Mouse (Mus musculus): ENCODE measurements around the gene Lgi1. TPM values are rescaled to one million over a fixed set of nuclear protein-coding genes. Genes with fewer than 3 reads are reported as not detected.

The Lgi1 gene
- 0.03 and 0.12 TPM in 2 replicates for polyA plus RNA-seq (2015; fragmentation: Nextera tagmentation; extraction: Ambion mirVana)

DNA sequence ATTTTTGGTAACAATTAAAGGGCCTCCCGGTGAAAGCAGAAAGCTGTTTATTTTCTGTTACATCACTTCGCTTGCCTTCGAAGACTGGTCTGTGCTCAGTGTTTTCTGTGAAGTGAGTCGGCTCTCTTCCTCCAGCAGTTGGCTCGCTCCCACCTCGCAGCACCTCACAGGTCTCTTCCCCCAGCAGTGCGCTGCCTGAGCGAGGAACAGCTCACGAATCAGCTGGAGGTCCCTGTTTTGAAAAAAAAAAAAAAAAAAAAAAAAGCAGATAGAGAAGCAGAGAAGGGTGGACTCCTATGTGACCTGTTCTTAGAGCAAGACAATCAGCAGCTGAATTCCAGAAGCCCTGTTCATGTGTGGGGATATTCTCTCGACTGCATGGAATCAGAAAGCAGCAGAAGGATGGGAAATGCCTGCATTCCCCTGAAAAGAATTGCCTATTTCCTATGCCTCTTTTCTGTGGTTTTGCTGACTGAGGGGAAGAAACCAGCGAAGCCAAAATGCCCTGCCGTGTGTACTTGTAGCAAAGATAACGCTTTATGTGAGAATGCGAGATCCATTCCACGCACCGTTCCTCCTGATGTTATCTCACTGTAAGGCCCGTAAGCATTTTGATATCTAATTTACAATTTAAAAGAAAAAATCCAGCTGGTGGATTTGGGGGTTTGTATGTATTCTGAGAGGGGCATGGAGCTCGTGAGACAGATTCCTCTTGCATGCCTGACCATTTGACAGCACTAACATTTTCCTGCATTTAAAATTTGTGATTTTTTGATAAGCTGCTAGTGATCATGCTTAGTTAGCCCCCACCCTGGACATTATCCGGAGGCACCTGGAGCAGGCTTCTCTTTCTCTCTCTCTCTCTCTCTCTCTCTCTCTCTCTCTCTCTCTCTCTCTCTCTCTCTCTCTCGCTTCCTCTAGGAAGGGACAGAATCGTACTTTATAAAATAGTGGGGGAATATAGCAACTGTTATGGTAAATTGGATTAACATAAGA lies at the start of gene Lgi1:
Gene Lgi1 (plus strand): TSS at position 32 of the 996 bp plus-strand sequence.
- H3K4me3 ChIP-seq (replicated peaks) = no peak within 1 kb of the TSS
- no peak within 1 kb of the TSS for H3K27ac ChIP-seq (replicated peaks)
- ATAC-seq (ENCODE audit: insufficient read depth) = no peak
- H3K27me3 ChIP-seq = peaks cover 26% of the 10 kb centered on the region
- H3K4me1 ChIP-seq (replicated peaks) = no peaks in the 10 kb centered on the region
- no peaks in the 10 kb centered on the region for H3K36me3 ChIP-seq (replicated peaks)
- H3K9ac ChIP-seq = no peak within 1 kb of the TSS
- 10% methylated on average over 21 of the region's 21 CpGs for WGBS (ENCODE audit: insufficient replicate concordance)
- H3K9me3 ChIP-seq (replicated peaks) = no peaks in the 10 kb centered on the region
- no peak within 1 kb of the TSS for H3K4me2 ChIP-seq

DNA sequence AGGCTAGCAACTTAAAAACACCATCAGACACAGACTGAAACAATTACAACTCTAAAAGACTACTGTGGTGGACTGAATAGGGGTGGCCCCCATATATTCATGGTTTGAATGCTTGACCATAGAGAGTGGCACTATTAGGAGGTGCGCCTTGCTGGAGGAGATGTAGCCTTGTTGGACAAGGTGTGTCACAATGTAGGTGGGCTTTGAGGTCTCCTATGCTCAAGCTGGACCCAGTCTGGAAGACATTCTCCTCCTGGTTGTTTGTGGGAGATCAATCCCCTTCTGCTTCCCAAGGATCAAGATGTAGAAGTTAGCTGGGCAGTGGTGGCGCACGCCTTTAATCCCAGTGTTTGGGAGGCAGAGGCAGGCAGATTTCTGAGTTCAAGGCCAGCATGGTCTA lies 46.6 kb upstream of the Lgi1 start:
- Histone ChIP-seq H3K9ac (no peak overlapping the region), H3K9me3 (replicated peaks) (no peaks in the 10 kb centered on the region), H3K27me3 (no peaks in the 10 kb centered on the region), H3K4me1 (replicated peaks) (0 out of 2 replicates have a peak, but pooled peaks cover 1% of the 10 kb centered on the region), H3K27ac (replicated peaks) (no peak overlapping the region), H3K36me3 (replicated peaks) (peaks cover 15% of the 10 kb centered on the region; the same call in 1 of the 2 replicates), H3K4me3 (replicated peaks) (no peak overlapping the region), H3K4me2 (no peak overlapping the region)
- no peak for ATAC-seq (ENCODE audit: insufficient read depth)
- WGBS (ENCODE audit: insufficient replicate concordance) = 92% methylated on average over 3 of the region's 3 CpGs

DNA sequence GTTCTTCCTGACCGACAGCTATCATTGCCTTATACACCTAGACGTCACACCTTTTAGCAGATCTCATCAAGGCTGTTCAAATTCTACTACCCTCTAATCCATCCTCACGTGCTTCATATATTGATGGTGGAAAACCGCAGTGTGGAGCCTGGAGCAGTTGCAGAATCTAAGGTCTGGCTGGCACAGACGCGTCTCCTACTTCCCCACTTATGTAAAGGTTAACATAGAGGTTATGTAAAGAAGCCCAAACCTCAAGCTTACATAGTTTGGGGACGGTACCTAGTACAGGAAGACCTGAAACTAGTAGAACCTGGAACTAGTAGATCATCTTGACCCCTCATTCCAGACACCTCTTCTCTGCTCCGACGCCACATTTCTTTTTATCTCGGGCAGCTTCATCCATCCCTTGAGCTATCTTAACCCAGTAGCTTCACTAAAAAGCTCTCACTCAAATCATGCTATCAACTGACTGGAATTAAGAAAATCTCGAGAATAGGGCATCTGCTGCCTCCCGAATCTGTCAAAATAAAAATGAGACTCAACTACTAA lies 40.9 kb upstream of the Lgi1 start:
- Histone ChIP-seq H3K4me1 (replicated peaks) (peaks cover 22% of the 10 kb centered on the region), H3K4me2 (peak overlapping the region; percentile 79), H3K27ac (replicated peaks) (peak overlapping the region; percentile 76), H3K36me3 (replicated peaks) (0 out of 2 replicates have a peak, but pooled peaks cover under 1% of the 10 kb centered on the region), H3K9ac (peak overlapping the region; percentile 72), H3K9me3 (replicated peaks) (no peaks in the 10 kb centered on the region), H3K27me3 (no peaks in the 10 kb centered on the region), H3K4me3 (replicated peaks) (peak overlapping the region; percentile 79)
- WGBS (ENCODE audit: insufficient replicate concordance) = 7% methylated on average over 12 of the region's 12 CpGs
- ATAC-seq (ENCODE audit: insufficient read depth) = peak; percentile 30

DNA sequence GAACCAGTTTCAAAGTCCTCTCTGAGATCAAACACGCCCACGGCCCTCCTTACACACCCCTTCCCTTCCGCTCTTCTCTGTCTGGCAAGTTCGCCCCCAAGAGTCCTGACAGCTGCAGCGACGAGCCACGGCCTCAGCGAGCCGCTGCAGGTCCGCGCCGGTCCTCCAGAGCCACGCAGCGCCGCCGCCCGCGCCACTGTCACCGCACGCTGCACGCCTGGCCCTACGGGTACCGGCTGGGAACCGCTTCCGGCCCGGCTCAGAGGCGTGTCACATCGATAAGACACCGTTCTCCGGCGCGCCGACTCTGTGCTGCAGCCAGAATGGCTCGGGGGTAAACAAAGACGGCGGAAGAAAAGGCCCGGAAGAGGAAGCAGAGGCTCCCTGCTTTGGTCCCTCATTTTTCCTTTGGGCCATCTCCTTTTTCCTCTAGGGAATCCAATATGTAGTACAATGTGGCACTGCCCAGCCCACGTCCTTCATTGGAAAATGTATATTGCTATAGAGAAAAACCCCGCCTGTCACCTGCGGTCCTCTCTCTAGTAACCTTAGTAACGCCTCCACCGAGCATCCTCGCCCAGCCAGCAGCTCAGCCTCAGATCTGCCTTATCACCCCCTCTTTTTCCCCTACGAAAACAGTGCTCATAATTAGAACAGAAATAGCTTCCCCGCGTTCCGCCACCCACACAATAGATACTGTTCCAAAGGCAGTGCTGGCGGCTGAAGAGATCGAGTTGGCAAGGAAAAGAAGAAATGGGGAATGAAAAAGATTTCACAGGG lies 40.2 kb upstream of the Lgi1 start, which contains the start of gene Fra10ac1:
Gene Fra10ac1 (minus strand): TSS at position 252 of the 780 bp plus-strand sequence.
- Histone ChIP-seq H3K9me3 (replicated peaks) (no peaks in the 10 kb centered on the region), H3K4me1 (replicated peaks) (peaks cover 22% of the 10 kb centered on the region), H3K9ac (peak within 1 kb of the TSS; percentile 72), H3K27ac (replicated peaks) (peak within 1 kb of the TSS; percentile 76), H3K36me3 (replicated peaks) (no peaks in the 10 kb centered on the region), H3K4me2 (peak within 1 kb of the TSS; percentile 79), H3K4me3 (replicated peaks) (peak within 1 kb of the TSS; percentile 79), H3K27me3 (no peaks in the 10 kb centered on the region)
- peak; percentile 98 for ATAC-seq (ENCODE audit: insufficient read depth)
- WGBS (ENCODE audit: insufficient replicate concordance) = under 1% methylated on average over 49 of the region's 49 CpGs

DNA sequence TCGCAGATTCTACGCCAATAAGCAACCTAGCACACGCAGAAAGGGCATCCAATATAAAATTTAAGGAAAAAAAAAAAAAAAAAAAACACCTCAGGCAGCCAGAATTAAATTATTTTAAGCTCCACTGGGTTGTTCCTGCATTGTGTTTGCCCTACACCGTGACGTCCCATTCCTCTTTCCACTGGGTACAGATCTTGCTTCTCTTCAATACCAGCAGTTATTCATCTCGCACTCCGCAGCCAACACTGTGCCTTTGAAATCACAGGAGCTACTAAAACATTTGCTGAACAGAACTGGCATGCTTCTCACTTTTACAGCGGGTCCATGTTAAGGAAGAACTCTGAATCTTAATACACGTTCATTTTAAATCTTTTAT lies 39.7 kb upstream of the Lgi1 start:
- Histone ChIP-seq H3K27ac (replicated peaks) (no peak overlapping the region), H3K4me3 (replicated peaks) (peak overlapping the region; percentile 79)
- ATAC-seq (ENCODE audit: insufficient read depth) = no peak

DNA sequence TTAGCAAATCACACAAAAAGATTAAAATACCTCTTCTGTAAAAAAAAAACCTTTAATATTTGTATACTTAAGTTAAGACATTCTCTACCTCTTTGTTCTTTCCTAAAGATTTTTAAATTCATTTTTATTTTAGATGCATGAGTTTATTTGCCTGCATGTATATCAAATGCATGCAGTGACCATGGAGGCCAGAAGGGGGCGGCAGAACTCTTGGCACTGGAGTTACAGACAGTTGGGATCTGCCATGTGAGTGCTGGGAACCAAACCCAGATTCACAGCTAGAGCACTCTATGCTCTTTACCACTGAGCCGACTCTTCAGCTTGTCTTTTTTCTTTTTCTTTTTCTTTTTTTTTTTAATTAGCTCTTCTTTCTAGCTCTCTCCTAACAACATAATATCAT lies 35.6 kb upstream of the Lgi1 start:
- H3K27me3 ChIP-seq = no peaks in the 10 kb centered on the region
- no peak overlapping the region for H3K9ac ChIP-seq
- no peaks in the 10 kb centered on the region for H3K36me3 ChIP-seq (replicated peaks)
- ATAC-seq (ENCODE audit: insufficient read depth) = no peak
- no peak overlapping the region for H3K27ac ChIP-seq (replicated peaks)
- no peak overlapping the region for H3K4me3 ChIP-seq (replicated peaks)
- H3K4me1 ChIP-seq (replicated peaks) = peaks cover 10% of the 10 kb centered on the region
- 40% methylated on average over 2 of the region's 2 CpGs for WGBS (ENCODE audit: insufficient replicate concordance)
- no peak overlapping the region for H3K4me2 ChIP-seq
- no peaks in the 10 kb centered on the region for H3K9me3 ChIP-seq (replicated peaks)

More for the DNA sequence above, 39.7 kb upstream of the Lgi1 start:
- H3K4me2 ChIP-seq = peak overlapping the region; percentile 79
- no peak overlapping the region for H3K9ac ChIP-seq
- H3K4me1 ChIP-seq (replicated peaks) = peaks cover 22% of the 10 kb centered on the region
- no peaks in the 10 kb centered on the region for H3K9me3 ChIP-seq (replicated peaks)
- no peaks in the 10 kb centered on the region for H3K36me3 ChIP-seq (replicated peaks)
- WGBS (ENCODE audit: insufficient replicate concordance) = 18% methylated on average over 9 of the region's 9 CpGs
- no peaks in the 10 kb centered on the region for H3K27me3 ChIP-seq

DNA sequence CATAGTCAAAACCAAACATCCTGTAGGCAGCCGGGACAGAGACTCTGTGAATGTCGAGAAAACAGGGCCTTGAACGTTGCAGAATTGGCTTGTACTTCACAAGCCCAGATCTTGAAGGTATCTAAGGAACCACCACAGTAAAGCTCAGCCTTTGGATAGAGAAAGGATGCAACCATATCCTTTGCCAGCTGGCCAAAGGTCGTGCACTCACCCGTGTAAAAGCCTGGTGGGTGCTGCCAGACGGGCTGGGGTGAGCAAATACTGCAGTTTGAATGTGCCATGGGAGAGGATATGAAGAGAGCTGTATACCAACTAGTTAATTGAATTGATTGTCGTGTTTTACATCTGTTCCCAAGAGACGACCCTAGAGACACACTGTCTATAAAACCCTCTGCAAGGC lies 32.2 kb upstream of the Lgi1 start:
- H3K4me1 ChIP-seq (replicated peaks) = no peaks in the 10 kb centered on the region
- H3K4me3 ChIP-seq (replicated peaks) = no peak overlapping the region
- no peak overlapping the region for H3K9ac ChIP-seq
- ATAC-seq (ENCODE audit: insufficient read depth) = no peak
- H3K4me2 ChIP-seq = no peak overlapping the region
- H3K27me3 ChIP-seq = no peaks in the 10 kb centered on the region
- H3K9me3 ChIP-seq (replicated peaks) = no peaks in the 10 kb centered on the region
- H3K36me3 ChIP-seq (replicated peaks) = no peaks in the 10 kb centered on the region
- 43% methylated on average over 8 of the region's 8 CpGs for WGBS (ENCODE audit: insufficient replicate concordance)
- no peak overlapping the region for H3K27ac ChIP-seq (replicated peaks)

DNA sequence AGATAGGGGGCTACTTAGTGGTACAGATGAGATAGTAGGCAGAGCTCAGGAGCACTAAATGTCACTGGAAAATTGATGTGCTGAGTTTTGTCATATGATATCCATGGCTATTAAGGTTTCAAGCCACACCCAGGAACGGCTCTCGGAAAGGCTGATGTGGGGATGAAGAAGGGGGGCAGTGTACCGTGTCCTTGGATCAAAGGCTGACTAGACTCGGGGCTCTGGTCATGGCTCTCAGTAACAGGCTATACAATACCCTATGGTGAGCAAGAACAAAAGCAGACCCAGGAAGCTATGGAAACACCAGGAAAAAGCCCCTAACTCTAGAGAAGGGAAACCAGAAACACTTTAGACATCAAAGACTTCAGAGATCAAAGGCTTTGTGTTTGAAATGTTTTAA lies 31.8 kb upstream of the Lgi1 start:
- Histone ChIP-seq H3K27ac (replicated peaks) (no peak overlapping the region), H3K4me1 (replicated peaks) (no peaks in the 10 kb centered on the region), H3K36me3 (replicated peaks) (no peaks in the 10 kb centered on the region), H3K4me3 (replicated peaks) (no peak overlapping the region), H3K27me3 (no peaks in the 10 kb centered on the region), H3K9me3 (replicated peaks) (no peaks in the 10 kb centered on the region), H3K4me2 (no peak overlapping the region), H3K9ac (no peak overlapping the region)
- 28% methylated on average over 4 of the region's 4 CpGs for WGBS (ENCODE audit: insufficient replicate concordance)
- ATAC-seq (ENCODE audit: insufficient read depth) = no peak

DNA sequence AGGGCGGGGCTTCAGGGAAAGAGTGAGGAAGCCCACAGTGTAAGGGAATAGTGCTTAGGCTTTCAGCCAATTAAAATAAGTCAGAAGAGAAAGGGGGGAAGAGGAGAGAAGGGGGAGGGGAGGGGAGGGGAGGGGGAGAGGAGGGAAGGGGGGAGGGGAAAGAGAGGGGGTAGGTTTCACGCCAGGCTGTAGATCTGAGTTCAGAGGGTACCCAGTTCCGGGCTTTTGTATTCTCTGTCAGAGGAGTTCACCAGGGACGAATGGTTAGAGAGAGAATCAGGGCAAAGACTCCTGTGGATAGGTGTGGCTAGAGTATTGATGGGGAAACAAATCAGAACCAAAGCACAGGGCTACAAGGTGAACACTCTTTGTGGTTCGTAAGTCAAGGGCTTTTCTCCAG lies 27.8 kb upstream of the Lgi1 start:
- Histone ChIP-seq H3K4me2 (no peak overlapping the region), H3K27ac (replicated peaks) (no peak overlapping the region), H3K9ac (no peak overlapping the region), H3K4me3 (replicated peaks) (no peak overlapping the region), H3K4me1 (replicated peaks) (no peaks in the 10 kb centered on the region), H3K27me3 (no peaks in the 10 kb centered on the region), H3K9me3 (replicated peaks) (no peaks in the 10 kb centered on the region), H3K36me3 (replicated peaks) (no peaks in the 10 kb centered on the region)
- no peak for ATAC-seq (ENCODE audit: insufficient read depth)
- 50% methylated on average over 5 of the region's 5 CpGs for WGBS (ENCODE audit: insufficient replicate concordance)

DNA sequence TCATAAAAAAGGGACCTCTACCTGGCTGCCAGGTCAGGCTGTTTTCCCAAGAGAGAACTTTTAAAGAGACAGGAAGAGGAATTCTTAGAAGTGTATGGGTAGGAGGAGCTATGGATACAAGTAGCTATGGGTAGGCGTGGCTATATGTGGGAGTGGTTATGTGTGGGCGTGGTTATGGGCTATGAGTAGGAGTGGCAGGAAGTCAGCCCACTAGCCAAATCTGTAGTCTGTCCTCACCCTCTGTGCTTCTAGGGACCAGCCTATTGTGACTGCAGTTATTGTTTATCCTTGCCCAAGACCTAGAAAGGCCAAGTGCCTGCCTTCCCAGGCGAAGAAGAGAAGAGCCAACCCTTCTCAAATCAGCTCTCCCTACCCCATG lies 26.5 kb upstream of the Lgi1 start:
- ATAC-seq (ENCODE audit: insufficient read depth) = no peak
- WGBS (ENCODE audit: insufficient replicate concordance) = 23% methylated on average over 3 of the region's 3 CpGs
- H3K9ac ChIP-seq = no peak overlapping the region

More for the DNA sequence above, 26.5 kb upstream of the Lgi1 start:
- no peak overlapping the region for H3K4me2 ChIP-seq
- H3K9me3 ChIP-seq (replicated peaks) = no peaks in the 10 kb centered on the region
- no peak overlapping the region for H3K27ac ChIP-seq (replicated peaks)
- H3K4me3 ChIP-seq (replicated peaks) = no peak overlapping the region
- H3K4me1 ChIP-seq (replicated peaks) = no peaks in the 10 kb centered on the region
- no peaks in the 10 kb centered on the region for H3K27me3 ChIP-seq
- H3K36me3 ChIP-seq (replicated peaks) = no peaks in the 10 kb centered on the region

Data from liver, embryonic 15.5 days (tissue).